In genomic region chr5:123014753-123015701, GRCm38 (mm10) we compare ENCODE assay signal across 8 mouse cellular contexts. TPM values are rescaled to one million over a fixed set of nuclear protein-coding genes. Genes with fewer than 3 reads are reported as not detected.
A peak's percentile ranks its signal among the peaks of the same experiment; 100 is the strongest.
DNase-seq lines count a peak whose midpoint lies in the region; ATAC-seq and TF ChIP-seq lines count a peak whose summit lies in the region.

Gene Orai1 (plus strand): TSS chr5:123015074.

- H3K4me2 ChIP-seq in embryonic facial prominence, embryonic 13.5 days = peak within 1 kb of the TSS; percentile 83
- peak within 1 kb of the TSS; percentile 83 for H3K4me2 ChIP-seq in limb, embryonic 12.5 days
- H3K4me2 ChIP-seq in midbrain, embryonic 15.5 days = peak within 1 kb of the TSS; percentile 67

- ATAC-seq in embryonic facial prominence, embryonic 13.5 days (ENCODE audit: insufficient number of reproducible peaks, insufficient read depth, low FRiP score, low TSS enrichment, low read depth) = peak; percentile 92
- peak; percentile 90 for ATAC-seq in limb, embryonic 12.5 days (ENCODE audit: insufficient number of reproducible peaks, insufficient read depth, low FRiP score, low TSS enrichment, low read depth)
- ATAC-seq in midbrain, embryonic 15.5 days (replicated peaks) = peak; percentile 95

- H3K36me3 ChIP-seq in embryonic facial prominence, embryonic 13.5 days = no peaks in the 10 kb centered on the region
- no peaks in the 10 kb centered on the region for H3K36me3 ChIP-seq in kidney, adult 2 months (ENCODE audit: control insufficient read depth, insufficient read depth, low read length)
- no peaks in the 10 kb centered on the region for H3K36me3 ChIP-seq in limb, embryonic 12.5 days
- no peaks in the 10 kb centered on the region for H3K36me3 ChIP-seq in midbrain, embryonic 15.5 days (replicated peaks)
- no peaks in the 10 kb centered on the region for H3K36me3 ChIP-seq in spleen, adult 2 months (ENCODE audit: control insufficient read depth, insufficient read depth, low read length)

- peaks cover 34% of the 10 kb centered on the region for H3K4me1 ChIP-seq in embryonic facial prominence, embryonic 13.5 days
- peaks cover 22% of the 10 kb centered on the region for H3K4me1 ChIP-seq in kidney, adult 2 months (ENCODE audit: control insufficient read depth, insufficient read depth, low read length)
- H3K4me1 ChIP-seq in limb, embryonic 12.5 days (replicated peaks) = peaks cover 34% of the 10 kb centered on the region
- H3K4me1 ChIP-seq in midbrain, embryonic 15.5 days = peaks cover 36% of the 10 kb centered on the region
- H3K4me1 ChIP-seq in spleen, adult 2 months (ENCODE audit: control insufficient read depth, insufficient read depth, insufficient read length) = peaks cover 15% of the 10 kb centered on the region; the same call in 1 of the 2 replicates

- peak; percentile 99 for DNase-seq in 3134 (ENCODE audit: extremely low read depth, insufficient read length, low spot score)
- DNase-seq in adrenal gland, postnatal 36 days = peak; percentile 98
- DNase-seq in heart, adult 18-20 months = peak; percentile 98 to 99
- peak; percentile 99 for DNase-seq in kidney, adult 2 months
- DNase-seq in spleen, adult 2 months (ENCODE audit: low read depth in 1 of 2, low spot score in 2 of 2) = peak; percentile 90 to 96

- no peaks in the 10 kb centered on the region for H3K9me3 ChIP-seq in embryonic facial prominence, embryonic 13.5 days
- H3K9me3 ChIP-seq in limb, embryonic 12.5 days = no peaks in the 10 kb centered on the region
- H3K9me3 ChIP-seq in midbrain, embryonic 15.5 days = no peaks in the 10 kb centered on the region

- TF ChIP-seq POLR2A in kidney, adult 2 months (IDR thresholded peaks at IDR 0.05; ENCODE audit: low read depth, low read length) = peak; percentile 11
- peak; percentile 64 for TF ChIP-seq POLR2A in spleen, adult 2 months (IDR thresholded peaks at IDR 0.05; ENCODE audit: low read depth, low read length)

- 0 out of 2 replicates have a peak, but pooled peaks have one; percentile 10 for TF ChIP-seq CTCF in kidney, adult 2 months (conservative IDR thresholded peaks at IDR 0.05; ENCODE audit: insufficient read depth, insufficient read length, low read depth, low read length)
- no peak for TF ChIP-seq CTCF in spleen, adult 2 months (IDR thresholded peaks at IDR 0.05; ENCODE audit: extremely low read depth, insufficient read depth, insufficient read length, insufficient replicate concordance)

- WGBS in embryonic facial prominence, embryonic 13.5 days = under 1% methylated on average over 102 of the region's 106 CpGs
- WGBS in kidney, adult 2 months = under 1% methylated on average over 106 of the region's 106 CpGs
- under 1% methylated on average over 104 of the region's 106 CpGs for WGBS in limb, embryonic 12.5 days
- WGBS in midbrain, embryonic 15.5 days = under 1% methylated on average over 92 of the region's 106 CpGs
- under 1% methylated on average over 98 of the region's 106 CpGs for WGBS in spleen, adult 2 months

- no peaks in the 10 kb centered on the region for H3K27me3 ChIP-seq in embryonic facial prominence, embryonic 13.5 days
- no peaks in the 10 kb centered on the region for H3K27me3 ChIP-seq in kidney, adult 2 months (replicated peaks; ENCODE audit: control insufficient read depth, insufficient read depth, low read length)
- no peaks in the 10 kb centered on the region for H3K27me3 ChIP-seq in limb, embryonic 12.5 days
- no peaks in the 10 kb centered on the region for H3K27me3 ChIP-seq in midbrain, embryonic 15.5 days (replicated peaks)
- no peaks in the 10 kb centered on the region for H3K27me3 ChIP-seq in spleen, adult 2 months (ENCODE audit: control insufficient read depth, insufficient read depth, low read length)

- peak within 1 kb of the TSS; percentile 94 for H3K27ac ChIP-seq in embryonic facial prominence, embryonic 13.5 days
- peak within 1 kb of the TSS; percentile 92 for H3K27ac ChIP-seq in kidney, adult 2 months (ENCODE audit: insufficient read depth, low read depth, low read length)
- H3K27ac ChIP-seq in limb, embryonic 12.5 days = peak within 1 kb of the TSS; percentile 96
- H3K27ac ChIP-seq in midbrain, embryonic 15.5 days = peak within 1 kb of the TSS; percentile 93
- H3K27ac ChIP-seq in spleen, adult 2 months (ENCODE audit: insufficient read depth, low read length) = peak within 1 kb of the TSS; percentile 88

- H3K9ac ChIP-seq in embryonic facial prominence, embryonic 13.5 days = peak within 1 kb of the TSS; percentile 84
- H3K9ac ChIP-seq in limb, embryonic 12.5 days (replicated peaks) = peak within 1 kb of the TSS; percentile 83
- peak within 1 kb of the TSS; percentile 66 for H3K9ac ChIP-seq in midbrain, embryonic 15.5 days

- peak within 1 kb of the TSS; percentile 74 for H3K4me3 ChIP-seq in embryonic facial prominence, embryonic 13.5 days
- H3K4me3 ChIP-seq in kidney, adult 2 months (ENCODE audit: insufficient read depth, low read depth, low read length) = peak within 1 kb of the TSS; percentile 96
- peak within 1 kb of the TSS; percentile 74 for H3K4me3 ChIP-seq in limb, embryonic 12.5 days (replicated peaks)
- peak within 1 kb of the TSS; percentile 56 for H3K4me3 ChIP-seq in midbrain, embryonic 15.5 days
- peak within 1 kb of the TSS; percentile 71 for H3K4me3 ChIP-seq in spleen, adult 2 months (ENCODE audit: extremely low read depth, insufficient read depth, insufficient read length)

RNA-seq across cellular contexts. Expression of gene Orai1, which starts in this region (rescaled TPM):
- total RNA-seq in adrenal gland, postnatal 36 days (2021) = 10 to 100 TPM in 1 of 2 experiments, 1 to 10 TPM in 1; 9.2 to 12.3 TPM
- 10.4 and 12.5 TPM in 2 replicates for polyA plus RNA-seq in embryonic facial prominence, embryonic 13.5 days (2015; fragmentation: Nextera tagmentation; extraction: Ambion mirVana)
- 10 to 100 TPM; 12.2 to 12.5 TPM for total RNA-seq in heart, adult 18-20 months (2021)
- 63.2 and 90.6 TPM in 2 replicates for polyA plus RNA-seq in kidney, adult 2 months (2012; rRNA removed)
- polyA plus RNA-seq in limb, embryonic 12.5 days (2016; fragmentation: Nextera tagmentation; extraction: Ambion mirVana) = 14.3 and 14.6 TPM in 2 replicates
- polyA plus RNA-seq in midbrain, embryonic 15.5 days (2015; fragmentation: Nextera tagmentation; extraction: Ambion mirVana) = 11.6 and 13.6 TPM in 2 replicates
- 52.3 and 83.0 TPM in 2 replicates for polyA plus RNA-seq in spleen, adult 2 months (2012; rRNA removed)

Comparison
In these comparisons a context has a peak if more than half of its experiments do, and no peak if none do; other contexts are left out.
1. Peak in every context shown above with its lines: DNase-seq, ATAC-seq, H3K4me3 ChIP-seq and H3K27ac ChIP-seq.